In the genomic region with DNA sequence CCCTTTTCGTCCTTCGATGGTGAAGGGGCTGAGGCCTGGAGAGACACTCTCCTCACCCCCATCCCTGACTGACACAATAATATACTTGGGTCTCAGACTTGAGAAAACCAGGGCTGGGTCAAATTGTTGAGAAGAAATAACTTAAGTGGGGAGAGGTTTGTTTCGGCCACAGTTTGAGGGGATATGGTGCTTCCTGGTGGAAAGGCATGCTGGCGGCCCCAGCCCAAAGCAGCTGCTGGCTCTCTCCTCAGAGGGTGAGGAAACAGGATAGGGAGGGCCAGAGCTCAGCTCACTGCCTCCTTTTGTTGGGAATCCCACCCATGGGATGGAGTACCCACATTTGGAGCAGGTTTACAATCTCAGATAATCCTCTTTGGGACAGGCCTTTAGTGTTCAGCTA, we compare ENCODE assay signal across 17 mouse cellular contexts. TPM values are rescaled to one million over a fixed set of nuclear protein-coding genes. Genes with fewer than 3 reads are reported as not detected.
"Had no signal": no experiment of that assay in that cellular context is flagged by ENCODE, and none has a peak within 500 bp of the region (broad histone marks: within the 10 kb centered on the region; RNA-seq: fewer than 3 reads in every experiment).

No protein-coding gene starts in this region.

RNA-seq across cellular contexts. Expression of a gene that starts 37.8 kb away (rescaled TPM):
- total RNA-seq: megakaryocyte progenitor cell, adult 5-6 weeks; midbrain, postnatal 0 days; monocyte, adult 5-6 weeks; neutrophil, adult 5-6 weeks had no signal
- polyA plus RNA-seq: lung, embryonic 14.5 days; macrophage; midbrain, embryonic 11.5 days; midbrain, embryonic 13.5 days; midbrain, embryonic 15.5 days; midbrain, postnatal 0 days; neural tube, embryonic 12.5 days; neural tube, embryonic 14.5 days; urinary bladder, adult 2 months had no signal

RNA-seq across cellular contexts. Expression of a gene that starts 40.2 kb away (rescaled TPM):
- total RNA-seq: megakaryocyte progenitor cell, adult 5-6 weeks; midbrain, postnatal 0 days; monocyte, adult 5-6 weeks; neutrophil, adult 5-6 weeks had no signal
- polyA plus RNA-seq: lung, embryonic 14.5 days; lung, embryonic 16.5 days; macrophage; midbrain, embryonic 11.5 days; midbrain, embryonic 13.5 days; midbrain, embryonic 15.5 days; midbrain, postnatal 0 days; neural tube, embryonic 12.5 days; neural tube, embryonic 14.5 days; stomach, embryonic 15.5 days; stomach, postnatal 0 days; urinary bladder, adult 2 months had no signal

RNA-seq across cellular contexts. Expression of a gene that starts 59.6 kb away (rescaled TPM):
- total RNA-seq: megakaryocyte progenitor cell, adult 5-6 weeks; midbrain, postnatal 0 days; monocyte, adult 5-6 weeks; neutrophil, adult 5-6 weeks had no signal
- polyA plus RNA-seq: lung, embryonic 14.5 days; lung, embryonic 16.5 days; macrophage; midbrain, embryonic 11.5 days; midbrain, embryonic 13.5 days; midbrain, embryonic 15.5 days; midbrain, postnatal 0 days; neural tube, embryonic 12.5 days; neural tube, embryonic 14.5 days; spleen, adult 2 months; stomach, postnatal 0 days; thymus, adult 2 months; urinary bladder, adult 2 months had no signal
